Mouse (Mus musculus): ENCODE measurements around the gene Mus81.

- TF ChIP-seq POLR2A (IDR thresholded peaks at IDR 0.05; ENCODE audit: low read depth, low read length) (no peak), CTCF (IDR thresholded peaks at IDR 0.05; ENCODE audit: borderline replicate concordance, insufficient read depth, low read length) (no peak)
Observed at GRCm38 (mm10) chr19:5444954-5445353, 43.2 kb downstream of the Mus81 start.
